Mouse (Mus musculus): ENCODE measurements around the gene Lama2.

Lama2 gene

DNA sequence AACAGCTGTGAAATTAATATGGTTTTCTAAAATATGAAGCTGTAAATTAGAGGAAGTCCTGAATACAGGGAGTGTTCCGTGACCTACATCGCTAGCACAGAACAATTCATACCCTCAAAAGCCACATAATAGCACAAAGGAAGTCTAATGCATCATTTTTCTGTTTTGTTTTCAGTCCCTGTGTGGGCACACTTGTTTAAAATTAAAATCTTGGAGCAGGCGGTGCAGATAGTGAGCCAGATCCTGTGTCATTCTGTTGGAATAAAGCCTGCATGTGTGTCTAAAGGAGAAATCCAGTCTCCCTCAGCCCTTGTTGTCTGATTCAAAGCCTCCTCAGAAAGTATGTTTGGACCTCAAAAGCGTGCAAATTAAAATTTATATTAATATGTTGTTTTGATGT lies 234.9 kb downstream of the Lama2 start:
- no peak for DNase-seq (ENCODE audit: low read depth, low spot score)

DNA sequence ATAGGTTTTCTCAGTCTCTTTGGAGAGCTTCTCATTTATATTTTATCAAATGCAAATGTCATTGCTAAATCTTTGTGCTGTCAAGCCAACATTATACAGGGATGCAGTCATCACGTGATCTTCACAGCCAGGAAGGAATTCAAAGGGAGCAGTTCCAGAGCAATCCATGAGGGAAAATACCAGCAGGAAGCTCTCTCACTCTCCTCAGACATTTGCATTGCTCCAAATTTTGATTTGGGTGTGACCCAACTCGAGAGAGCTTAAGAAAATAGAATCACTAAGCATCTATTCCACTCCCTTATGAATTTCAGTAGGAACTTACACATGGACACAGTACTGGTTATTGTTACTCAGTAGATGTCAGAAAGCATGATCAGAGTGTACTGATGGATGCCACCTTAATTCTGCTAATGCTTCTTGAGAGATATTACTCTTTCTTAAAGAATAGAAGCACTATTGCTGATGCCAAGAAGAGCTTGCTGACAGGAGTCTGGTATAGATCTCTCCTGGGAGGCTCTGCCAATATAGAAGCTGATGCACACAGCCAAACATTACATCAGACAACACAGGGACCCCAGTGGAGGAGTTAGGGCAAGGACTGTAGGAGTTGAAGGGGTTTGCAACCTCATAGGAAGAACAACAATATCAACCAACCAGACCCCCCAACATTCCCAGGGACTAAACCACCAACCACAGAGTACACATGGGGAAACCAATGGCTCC lies 236.5 kb downstream of the Lama2 start:
- no peak for DNase-seq (ENCODE audit: low read depth, low spot score)

DNA sequence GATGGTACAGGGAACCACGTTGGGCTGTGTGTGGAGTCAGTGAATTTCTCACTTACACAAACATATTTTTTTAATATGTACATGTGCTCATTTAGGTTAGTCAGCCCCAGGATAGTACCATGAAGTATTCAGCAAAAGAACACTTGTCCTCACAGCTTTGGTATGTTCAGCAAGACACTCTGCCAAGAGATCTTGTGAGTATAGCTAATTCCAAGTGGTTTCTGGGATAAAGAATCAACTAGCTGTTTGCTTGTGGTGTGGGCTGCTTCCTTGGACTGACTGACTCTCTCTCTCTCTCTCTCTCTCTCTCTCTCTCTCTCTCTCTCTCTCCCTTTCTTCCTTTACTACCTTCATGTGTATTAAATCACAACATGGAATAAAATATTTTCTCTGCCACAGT lies 241.3 kb downstream of the Lama2 start:
- no peak for DNase-seq (ENCODE audit: low read depth, low spot score)

GRCm38 (mm10) chr10:27344278-27344677 lies 275.3 kb downstream of the Lama2 start:
- DNase-seq (ENCODE audit: low read depth, low spot score): peak; percentile 35

- DNase-seq (ENCODE audit: low read depth, low spot score): no peak
These were observed 297.1 kb downstream of the Lama2 start for GRCm38 (mm10) chr10:27322410-27322990.

DNA sequence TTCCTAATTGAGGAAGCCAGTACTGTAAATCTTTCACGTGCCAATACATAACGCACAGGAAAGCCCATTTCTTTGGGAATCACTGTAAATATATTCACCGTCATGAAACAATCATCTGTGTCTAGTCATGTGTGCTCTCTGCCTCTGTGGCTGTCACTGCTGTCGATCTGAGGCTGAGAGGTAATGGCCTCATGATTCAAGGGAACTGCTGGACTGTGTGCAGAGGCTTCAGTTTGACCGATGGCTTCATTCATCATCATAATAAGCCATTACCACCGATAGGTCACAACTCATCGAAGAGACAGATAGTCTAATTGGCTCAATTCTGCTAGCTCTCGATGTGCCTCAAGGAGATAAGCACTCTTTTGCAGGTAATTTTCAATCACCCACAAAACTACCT lies 312.1 kb downstream of the Lama2 start:
- no peak for DNase-seq (ENCODE audit: low read depth, low spot score)

GRCm38 (mm10) chr10:27305301-27305700 lies 314.3 kb downstream of the Lama2 start:
- DNase-seq (ENCODE audit: low read depth, low spot score): no peak

GRCm38 (mm10) chr10:27285098-27285860 lies 334.3 kb downstream of the Lama2 start:
- peak; percentile 62 for DNase-seq (ENCODE audit: low read depth, low spot score)

- no peak for DNase-seq (ENCODE audit: low read depth, low spot score)
These were observed 352.1 kb downstream of the Lama2 start for GRCm38 (mm10) chr10:27267432-27267831.

GRCm38 (mm10) chr10:27265812-27266211 lies 353.7 kb downstream of the Lama2 start:
- DNase-seq (ENCODE audit: low read depth, low spot score): no peak

GRCm38 (mm10) chr10:27264713-27265112 lies 354.8 kb downstream of the Lama2 start:
- no peak for DNase-seq (ENCODE audit: low read depth, low spot score)

GRCm38 (mm10) chr10:27249741-27250140 lies 369.8 kb downstream of the Lama2 start:
- no peak for DNase-seq (ENCODE audit: low read depth, low spot score)

- no peak for DNase-seq (ENCODE audit: low read depth, low spot score)
These were observed 384.8 kb downstream of the Lama2 start for GRCm38 (mm10) chr10:27234755-27235154.

GRCm38 (mm10) chr10:27233577-27233976 lies 386.0 kb downstream of the Lama2 start:
- no peak for DNase-seq (ENCODE audit: low read depth, low spot score)

DNA sequence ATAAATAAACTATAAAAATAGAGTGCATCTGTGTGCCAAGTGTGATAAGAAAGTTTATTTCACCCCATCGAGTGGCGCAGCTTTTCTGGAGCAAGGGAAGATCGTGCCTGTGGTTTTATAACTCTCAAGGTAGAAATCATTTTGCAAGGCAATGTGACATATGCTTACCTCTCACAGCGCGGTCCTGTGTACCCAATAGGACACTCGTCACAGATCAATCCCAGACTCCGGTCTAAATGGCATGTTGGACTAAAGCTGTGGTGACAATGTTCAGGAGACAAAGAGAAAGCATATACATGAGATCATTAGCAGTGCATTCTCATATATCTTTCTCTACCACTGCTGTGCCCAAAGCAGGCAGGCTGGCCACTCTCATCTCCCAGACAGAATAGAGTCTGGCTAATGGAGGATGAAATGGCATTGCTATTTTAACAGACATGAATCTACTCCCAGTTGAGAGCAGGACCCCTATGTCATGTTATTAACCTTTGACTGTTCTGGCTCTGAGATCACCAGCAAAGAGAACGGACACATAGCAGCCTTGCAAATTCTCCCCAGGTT lies 395.7 kb downstream of the Lama2 start:
- no peak for DNase-seq (ENCODE audit: low read depth, low spot score)

DNA sequence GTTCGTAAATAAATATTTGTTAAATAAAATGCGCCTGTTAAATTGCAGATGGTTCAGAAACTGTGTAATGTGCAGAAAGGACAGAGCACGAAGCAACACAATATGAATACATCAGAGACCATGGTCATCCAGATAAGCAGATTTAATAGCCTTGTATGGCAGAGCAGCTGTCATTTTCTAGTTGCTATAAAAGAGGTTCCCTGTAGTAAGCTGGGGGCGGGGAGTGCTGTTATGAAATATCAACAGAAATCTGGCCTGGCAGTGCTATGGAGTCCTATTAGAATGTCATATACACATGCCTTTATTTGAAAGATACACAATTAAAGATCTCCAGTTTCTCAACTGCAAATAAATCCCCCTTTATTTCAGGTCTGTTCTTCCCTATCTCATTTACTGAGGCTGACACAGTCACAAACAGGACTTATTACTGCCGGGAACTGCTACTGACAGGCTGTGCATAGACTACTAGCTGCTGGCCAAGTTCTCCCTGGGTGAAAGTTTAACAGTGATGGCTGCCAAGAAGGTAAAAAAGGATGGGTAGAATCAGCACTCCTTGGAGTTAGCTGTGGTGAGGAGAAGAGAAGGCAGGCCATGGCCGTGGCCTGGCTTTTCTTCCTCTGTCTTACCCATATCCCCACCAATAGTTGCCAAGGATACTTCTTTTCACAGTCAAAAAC lies 396.8 kb downstream of the Lama2 start:
- DNase-seq (ENCODE audit: low read depth, low spot score): no peak

DNA sequence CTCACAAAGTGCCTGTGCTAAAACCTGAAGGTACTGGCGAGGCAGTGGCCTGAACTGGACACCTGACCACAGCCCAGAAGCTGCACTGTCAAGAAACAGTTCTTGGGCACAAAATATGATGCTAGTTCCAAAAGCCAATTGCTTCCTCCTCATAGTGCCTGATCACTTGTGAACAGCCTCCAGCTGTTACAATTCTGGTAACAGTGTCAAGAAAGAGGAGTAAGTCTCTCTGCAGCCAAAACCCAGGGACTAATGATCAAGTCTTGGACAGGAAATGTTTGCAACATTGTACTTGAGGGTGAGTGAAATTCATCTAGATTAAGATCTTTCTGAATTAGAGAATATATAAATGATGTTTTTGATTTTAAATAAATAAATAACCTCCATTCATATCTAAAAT lies 399.9 kb downstream of the Lama2 start:
- DNase-seq (ENCODE audit: low read depth, low spot score): no peak

DNA sequence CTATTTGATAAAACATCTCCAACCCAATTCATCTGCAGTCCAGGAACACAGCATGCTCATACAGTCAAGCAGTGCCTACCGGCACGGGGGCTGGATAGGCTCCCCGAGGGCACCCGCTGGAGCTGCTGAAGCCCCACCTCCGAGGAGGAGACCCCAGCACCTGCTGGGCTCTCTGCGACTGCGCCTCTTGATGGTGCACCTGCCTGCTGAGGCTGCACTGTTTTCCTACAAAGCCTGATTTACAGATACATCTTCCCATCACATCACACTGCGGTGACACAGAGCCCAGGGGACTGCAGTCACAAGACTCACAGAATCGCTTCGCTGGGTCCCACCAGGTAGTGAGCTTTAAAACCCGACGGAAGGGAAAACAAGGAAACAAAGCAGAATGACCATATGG lies 412.2 kb downstream of the Lama2 start:
- DNase-seq (ENCODE audit: low read depth, low spot score): no peak

DNA sequence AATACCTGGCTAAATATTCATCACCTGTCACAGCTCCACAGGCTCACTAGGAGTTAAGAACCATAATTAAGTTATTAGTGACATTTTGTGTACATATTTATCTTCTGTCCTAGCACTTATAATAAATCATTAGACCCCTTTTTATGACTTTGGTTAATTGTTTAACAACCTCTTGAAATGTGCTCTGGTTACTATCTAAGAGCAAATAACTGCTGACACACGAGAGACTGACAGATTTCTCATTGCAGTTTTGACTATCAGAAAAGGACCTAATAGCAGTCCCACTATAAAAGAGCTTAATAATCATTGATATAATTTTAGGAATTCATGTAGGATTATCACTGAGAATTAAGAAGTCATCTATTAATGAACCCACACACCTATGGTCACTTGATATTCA lies 421.1 kb downstream of the Lama2 start:
- no peak for DNase-seq (ENCODE audit: low read depth, low spot score)

GRCm38 (mm10) chr10:27193986-27194908 lies 425.3 kb downstream of the Lama2 start:
- DNase-seq (ENCODE audit: low read depth, low spot score): peak; percentile 42

All from forelimb bud, embryonic 11.5 days (tissue).